Mouse (Mus musculus) embryonic fibroblast, embryonic 13.5 days (primary cell): ENCODE data around the gene Coq8a.

Experiments
- CTCF ChIP-seq: IDR thresholded peaks from 2 replicates; pipeline ENCODE4 v1.5.1; 2011; ENCODE audit warnings: mild to moderate bottlenecking, control low read depth, low read length, moderate library complexity, borderline replicate concordance; ENCODE audit not compliant: insufficient read depth
- POLR2A ChIP-seq: IDR thresholded peaks from 2 replicates; pipeline ENCODE4 v1.6.1; 2011; ENCODE audit warnings: low read depth, mild to moderate bottlenecking, control low read depth, low read length, moderate library complexity

DNA sequence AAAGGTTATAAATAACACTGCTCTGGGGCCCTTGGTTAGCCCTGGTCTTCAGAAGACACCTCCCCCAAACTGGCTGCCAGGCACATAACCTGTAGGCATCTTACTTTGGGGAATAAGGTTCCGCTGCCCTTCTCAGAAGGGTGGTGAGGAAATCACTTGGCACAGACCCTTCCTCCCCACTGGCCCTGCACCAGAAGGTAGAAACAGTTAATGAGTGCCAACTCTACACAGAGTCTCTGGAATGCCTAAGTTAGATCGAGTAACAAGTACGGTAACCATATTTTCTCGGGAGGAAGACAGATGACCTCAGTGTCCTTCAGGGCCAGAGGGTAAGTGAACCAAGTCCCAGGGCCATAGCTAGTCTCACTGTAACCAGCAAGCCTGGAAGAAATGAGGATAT, 10.5 kb downstream of the Coq8a start:
- TF ChIP-seq POLR2A (no peak), CTCF (no peak)
